Mouse (Mus musculus) embryo, embryonic 9.5 days (tissue): ENCODE measurements around the gene Pea15a.
A peak's percentile ranks its signal among the peaks of the same experiment; 100 is the strongest.

Experiments used
- DNase-seq: peaks from one replicate; pipeline ENCODE4 v3.0.0-alpha.2; 2017; ENCODE audit errors: extremely low spot score

Pea15a gene

GRCm38 (mm10) chr1:172204814-172205740 is 1.5 kb downstream of the Pea15a start:
- peak; percentile 36 for DNase-seq

GRCm38 (mm10) chr1:172204033-172204813 is 2.4 kb downstream of the Pea15a start:
- peak; percentile 30 for DNase-seq

GRCm38 (mm10) chr1:172203566-172203965 is 3.0 kb downstream of the Pea15a start:
- DNase-seq: no peak

- peak; percentile 86 for DNase-seq
These were observed 3.6 kb downstream of the Pea15a start for GRCm38 (mm10) chr1:172202894-172203522.

GRCm38 (mm10) chr1:172201967-172202880 is 4.4 kb downstream of the Pea15a start:
- DNase-seq: peak; percentile 68

DNA sequence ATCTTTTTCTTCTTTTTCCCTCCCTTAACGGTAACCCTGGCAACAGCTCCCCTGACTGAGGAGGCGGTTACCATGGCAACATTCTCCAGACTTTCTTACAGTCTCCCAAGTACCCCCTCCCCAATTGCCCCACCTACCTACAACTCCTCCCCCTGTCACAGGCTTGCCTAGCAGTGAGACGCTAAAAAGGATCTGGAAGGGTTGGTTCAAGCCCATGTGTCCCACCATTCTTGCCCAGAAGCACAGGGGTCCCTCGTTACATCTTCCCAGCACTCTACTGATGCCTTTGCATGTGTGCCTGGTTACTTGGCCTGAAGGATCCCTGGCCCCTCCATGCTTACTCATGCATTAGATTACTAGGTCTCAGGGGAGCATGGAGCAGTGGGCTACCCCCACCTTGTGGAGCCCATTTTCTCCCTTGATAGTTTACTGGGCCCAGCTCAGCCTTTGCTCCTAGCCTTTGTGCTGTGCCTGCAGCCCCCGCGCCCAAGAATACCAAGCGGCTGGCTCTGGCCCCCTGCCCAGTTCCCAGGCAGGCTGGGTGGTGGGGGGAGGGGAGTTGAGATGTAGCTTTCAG is 5.6 kb downstream of the Pea15a start:
- DNase-seq: peak; percentile 52

- peak; percentile 15 for DNase-seq
These were observed 6.4 kb downstream of the Pea15a start for GRCm38 (mm10) chr1:172200161-172200560.

DNA sequence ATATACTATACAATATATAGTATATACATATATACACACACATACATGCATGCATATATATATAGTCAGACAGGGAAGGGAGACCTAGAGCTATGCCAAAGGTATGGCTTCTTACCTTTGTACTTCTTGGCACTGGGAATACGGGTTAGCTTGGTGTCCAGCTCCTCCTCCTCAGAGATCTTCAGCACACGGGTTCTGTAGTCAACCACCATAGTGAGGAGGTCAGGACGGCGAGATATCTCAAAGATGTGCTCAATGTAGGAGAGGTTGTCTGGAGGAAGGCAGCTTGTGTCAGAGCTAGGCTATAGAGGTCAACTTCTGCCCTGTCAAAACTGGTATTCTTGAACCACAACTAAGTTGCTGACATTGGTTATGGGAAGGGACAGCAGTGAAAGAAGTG is 7.6 kb downstream of the Pea15a start:
- DNase-seq: no peak

DNA sequence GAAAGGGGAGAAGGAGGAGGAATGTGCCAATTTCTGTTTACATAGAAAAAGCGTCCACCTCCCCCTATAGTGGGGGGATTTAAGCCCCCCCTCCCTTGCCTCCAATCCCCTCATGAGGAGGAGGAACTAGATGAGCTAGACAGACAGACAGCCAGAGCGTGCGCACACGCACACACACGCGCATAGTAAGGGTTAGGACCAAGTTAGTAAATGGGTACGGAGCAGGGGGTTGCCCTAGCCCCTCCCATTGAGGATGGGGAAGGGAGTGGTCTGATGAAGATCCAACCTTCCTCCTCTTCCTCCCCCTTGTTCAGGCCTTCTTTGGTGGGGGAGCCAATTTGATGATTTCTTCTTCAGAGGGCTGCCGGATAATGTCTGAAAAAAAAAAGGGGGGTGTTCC is 8.3 kb downstream of the Pea15a start:
- DNase-seq: no peak

DNA sequence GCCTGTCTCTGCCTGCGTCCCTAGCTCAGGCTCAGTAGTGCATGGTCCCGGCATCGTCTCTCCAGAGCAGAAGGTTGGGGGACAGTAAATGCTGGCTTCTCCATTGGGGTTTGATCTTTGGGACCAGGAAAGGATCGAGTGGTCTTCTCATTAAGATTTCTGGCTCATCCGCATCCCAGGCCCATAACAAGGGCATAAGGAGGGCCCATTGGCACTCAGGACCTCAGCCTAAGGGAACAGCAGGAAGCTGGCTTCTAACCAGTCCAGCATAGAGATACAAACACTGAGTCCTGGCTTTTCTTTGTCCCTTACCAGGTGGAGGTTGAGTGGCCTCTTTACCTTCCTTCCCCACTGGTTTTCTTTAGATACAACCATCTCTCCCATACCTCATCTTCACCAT is 8.8 kb downstream of the Pea15a start:
- DNase-seq: no peak

GRCm38 (mm10) chr1:172197146-172197545 is 9.5 kb downstream of the Pea15a start:
- no peak for DNase-seq

- no peak for DNase-seq
These were observed 12.2 kb downstream of the Pea15a start for GRCm38 (mm10) chr1:172194435-172194834.

DNA sequence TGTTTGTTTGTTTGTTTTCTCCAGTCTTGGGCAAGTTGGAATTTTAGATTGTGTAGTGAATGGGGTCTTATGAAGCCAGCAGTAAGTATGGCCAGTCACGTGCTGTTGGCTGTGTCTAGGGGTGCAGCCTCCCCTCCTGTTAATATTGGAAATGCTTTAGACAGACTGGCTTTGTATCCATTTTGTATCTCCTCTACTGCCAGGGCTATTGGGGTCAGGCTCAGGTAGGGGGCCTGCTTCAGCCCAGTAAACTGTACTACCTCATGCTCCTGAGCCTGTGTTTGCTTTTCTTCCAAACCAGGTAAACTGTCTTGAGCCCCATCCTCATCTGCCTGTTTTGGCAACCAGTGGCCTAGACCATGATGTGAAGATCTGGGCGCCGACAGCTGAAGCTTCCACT is 14.4 kb downstream of the Pea15a start:
- no peak for DNase-seq

- DNase-seq: no peak
These were observed 15.0 kb downstream of the Pea15a start for GRCm38 (mm10) chr1:172191578-172191977.

GRCm38 (mm10) chr1:172188891-172189290 is 17.7 kb downstream of the Pea15a start:
- peak; percentile 21 for DNase-seq

- no peak for DNase-seq
These were observed 20.0 kb downstream of the Pea15a start for GRCm38 (mm10) chr1:172186401-172187289.

- no peak for DNase-seq
These were observed 22.7 kb downstream of the Pea15a start for GRCm38 (mm10) chr1:172183915-172184314.

- no peak for DNase-seq
These were observed 23.5 kb downstream of the Pea15a start for GRCm38 (mm10) chr1:172183056-172183455.

DNA sequence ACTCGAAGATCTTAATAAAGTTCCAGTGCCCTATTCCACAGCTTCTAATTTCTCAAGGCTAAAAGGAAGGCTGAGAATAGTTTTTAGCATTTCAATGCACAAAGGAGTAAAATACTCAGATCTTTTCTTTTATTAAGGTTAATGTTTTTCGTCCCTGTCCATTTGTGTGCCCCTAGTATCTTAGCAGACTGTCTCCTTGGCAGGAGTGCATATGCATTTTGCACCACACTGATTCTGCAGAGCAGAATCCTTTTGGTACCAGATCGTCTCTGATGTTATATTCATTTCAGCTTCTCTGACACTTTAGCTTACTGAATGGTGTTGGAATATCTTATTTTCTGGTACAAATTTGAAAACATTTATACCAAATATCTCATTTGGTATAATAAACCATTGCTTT is 24.8 kb downstream of the Pea15a start:
- no peak for DNase-seq

DNA sequence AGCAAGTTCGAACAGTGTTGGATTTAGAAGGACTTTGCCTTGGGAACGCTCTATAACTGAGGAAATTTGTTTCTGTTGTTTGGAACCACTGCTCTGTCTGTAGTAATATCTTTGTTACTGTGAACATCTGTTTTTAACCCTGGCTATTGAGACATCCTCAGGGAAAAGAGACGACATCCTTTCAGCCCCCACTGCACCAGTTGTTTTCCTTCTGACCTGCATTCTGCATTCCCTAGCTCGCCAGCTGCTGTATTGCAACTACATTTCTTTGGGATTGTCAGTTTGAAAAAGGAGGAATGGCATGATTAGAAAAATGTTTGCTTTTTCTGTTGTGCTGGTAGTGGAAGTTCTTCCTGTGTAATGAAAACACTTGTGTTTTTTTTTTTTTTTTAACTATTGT is 25.7 kb downstream of the Pea15a start:
- DNase-seq: no peak
